Mouse (Mus musculus): Measurements from ENCODE around the gene Rrp36.

Rrp36 gene

GRCm38 (mm10) chr17:46685913-46686312 is 11.8 kb upstream of the Rrp36 start:
- in situ Hi-C loops (cut with MboI): no loop called here

- in situ Hi-C loops (cut with MboI): no loop called here
Observed at GRCm38 (mm10) chr17:46682654-46683389, 8.7 kb upstream of the Rrp36 start.

- in situ Hi-C loops (cut with MboI): no loop called here
Observed at GRCm38 (mm10) chr17:46681466-46682118, 7.4 kb upstream of the Rrp36 start.

- in situ Hi-C loops (cut with MboI): no loop called here
Observed at GRCm38 (mm10) chr17:46680760-46681373, 6.7 kb upstream of the Rrp36 start, which contains the start of gene Klhdc3. Gene Klhdc3 (minus strand): TSS chr17:46680914.

GRCm38 (mm10) chr17:46679843-46680759 is 5.9 kb upstream of the Rrp36 start:
- in situ Hi-C loops (cut with MboI): no loop called here

- in situ Hi-C loops (cut with MboI): no loop called here
Observed at GRCm38 (mm10) chr17:46678911-46679310, 4.8 kb upstream of the Rrp36 start.

- in situ Hi-C loops (cut with MboI): no loop called here
Observed at GRCm38 (mm10) chr17:46678416-46678815, 4.3 kb upstream of the Rrp36 start, which contains the start of gene Mea1. Gene Mea1 (plus strand): TSS chr17:46678793.

GRCm38 (mm10) chr17:46674530-46675283 is 555 bp upstream of the Rrp36 start:
- in situ Hi-C loops (cut with MboI): no loop called here

- in situ Hi-C loops (cut with MboI): no loop called here
Observed at GRCm38 (mm10) chr17:46669911-46670310, 4.2 kb downstream of the Rrp36 start.

GRCm38 (mm10) chr17:46667712-46668111 is 6.4 kb downstream of the Rrp36 start:
- in situ Hi-C loops (cut with MboI): no loop called here

- in situ Hi-C loops (cut with MboI): no loop called here
Observed at GRCm38 (mm10) chr17:46662730-46663129, 11.4 kb downstream of the Rrp36 start.

- in situ Hi-C loops (cut with MboI): no loop called here
Observed at GRCm38 (mm10) chr17:46661981-46662380, 12.2 kb downstream of the Rrp36 start.

GRCm38 (mm10) chr17:46661351-46661750 is 12.8 kb downstream of the Rrp36 start:
- in situ Hi-C loops (cut with MboI): no loop called here

GRCm38 (mm10) chr17:46656054-46656453 is 18.1 kb downstream of the Rrp36 start:
- in situ Hi-C loops (cut with MboI): no loop called here

GRCm38 (mm10) chr17:46651755-46652547 is 22.2 kb downstream of the Rrp36 start:
- in situ Hi-C loops (cut with MboI): no loop called here

GRCm38 (mm10) chr17:46651292-46651691 is 22.9 kb downstream of the Rrp36 start:
- in situ Hi-C loops (cut with MboI): no loop called here

GRCm38 (mm10) chr17:46650232-46651031 is 23.7 kb downstream of the Rrp36 start, which contains the start of gene Cul7:
Gene Cul7 (plus strand): TSS chr17:46650337.
- in situ Hi-C loops (cut with MboI): no loop called here

GRCm38 (mm10) chr17:46649811-46650210 is 24.3 kb downstream of the Rrp36 start:
- in situ Hi-C loops (cut with MboI): no loop called here

- in situ Hi-C loops (cut with MboI): no loop called here
Observed at GRCm38 (mm10) chr17:46648436-46648835, 25.7 kb downstream of the Rrp36 start.

Measured in mature B cell (primary cell).